In the genomic region with DNA sequence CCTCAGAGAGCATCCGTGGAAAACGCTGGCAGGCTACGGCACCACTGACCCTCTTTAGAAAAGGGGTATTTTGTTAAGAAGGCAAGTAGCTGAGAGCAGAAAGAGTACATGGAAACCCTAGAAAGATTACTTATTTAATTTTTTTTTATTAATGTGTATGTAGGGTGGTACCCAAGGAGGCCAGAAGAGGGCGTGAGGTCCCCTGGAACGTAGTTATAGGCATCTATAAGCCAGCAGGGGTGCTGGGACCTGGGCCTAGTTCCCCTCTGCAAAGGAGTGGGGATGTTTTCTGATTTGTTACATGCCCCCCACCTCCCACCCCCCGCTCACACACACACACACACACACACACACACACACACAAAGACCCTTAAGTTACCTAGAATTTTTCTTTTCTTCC, we compare ENCODE assay signal across 9 mouse cellular contexts.
A peak's percentile ranks its signal among the peaks of the same experiment; 100 is the strongest.
DNase-seq lines count a peak whose midpoint lies in the region; ATAC-seq and TF ChIP-seq lines count a peak whose summit lies in the region.
"Had no signal": no experiment of that assay in that cellular context is flagged by ENCODE, and none has a peak within 500 bp of the region (broad histone marks: within the 10 kb centered on the region; RNA-seq: fewer than 3 reads in every experiment).

No protein-coding gene starts in this region.

- H3K27me3 ChIP-seq in heart, embryonic 13.5 days (replicated peaks), result no peaks in the 10 kb centered on the region
- H3K27me3 ChIP-seq in midbrain, embryonic 12.5 days, result peaks cover 17% of the 10 kb centered on the region
- peaks cover 20% of the 10 kb centered on the region for H3K27me3 ChIP-seq in midbrain, embryonic 11.5 days (ENCODE audit: control insufficient read depth, insufficient read depth, low read length)
- no peaks in the 10 kb centered on the region for H3K27me3 ChIP-seq in small intestine, adult 2 months (ENCODE audit: control insufficient read depth, insufficient read depth, low read length)

- peak overlapping the region; percentile 82 for H3K4me2 ChIP-seq in heart, embryonic 13.5 days
- 0 out of 2 replicates have a peak overlapping the region, but pooled peaks have one; percentile 29 for H3K4me2 ChIP-seq in midbrain, embryonic 12.5 days (replicated peaks)
- H3K4me2 ChIP-seq in midbrain, embryonic 11.5 days, result no peak overlapping the region
- H3K4me2 ChIP-seq: liver, embryonic 15.5 days had no signal

- H3K27ac ChIP-seq in heart, embryonic 13.5 days (replicated peaks), result peak overlapping the region; percentile 22; the same call in 1 of the 2 replicates
- no peak overlapping the region for H3K27ac ChIP-seq in midbrain, embryonic 12.5 days (replicated peaks)
- no peak overlapping the region for H3K27ac ChIP-seq in midbrain, embryonic 11.5 days (ENCODE audit: low read depth, low read length)
- no peak overlapping the region for H3K27ac ChIP-seq in small intestine, adult 2 months (ENCODE audit: insufficient read depth, low read depth, low read length)
- H3K27ac ChIP-seq: liver, embryonic 15.5 days had no signal

- peaks cover 72% of the 10 kb centered on the region for H3K4me1 ChIP-seq in heart, embryonic 13.5 days
- peaks cover 47% of the 10 kb centered on the region for H3K4me1 ChIP-seq in midbrain, embryonic 12.5 days
- H3K4me1 ChIP-seq in midbrain, embryonic 11.5 days (ENCODE audit: control insufficient read depth, insufficient read depth, low read length), result peaks cover 30% of the 10 kb centered on the region
- H3K4me1 ChIP-seq in small intestine, adult 2 months (ENCODE audit: control insufficient read depth, insufficient read depth, insufficient read length, low read length), result peaks cover 3% of the 10 kb centered on the region; the same call in 1 of the 2 replicates

- H3K4me3 ChIP-seq in heart, embryonic 13.5 days, result peak overlapping the region; percentile 6; the same call in 1 of the 2 replicates
- no peak overlapping the region for H3K4me3 ChIP-seq in midbrain, embryonic 12.5 days
- H3K4me3 ChIP-seq in midbrain, embryonic 11.5 days (ENCODE audit: low read depth, low read length), result no peak overlapping the region
- no peak overlapping the region for H3K4me3 ChIP-seq in small intestine, adult 2 months (ENCODE audit: low read depth, low read length)
- H3K4me3 ChIP-seq: liver, embryonic 15.5 days had no signal

- H3K9ac ChIP-seq in heart, embryonic 13.5 days, result peak overlapping the region; percentile 70
- H3K9ac ChIP-seq in midbrain, embryonic 12.5 days (replicated peaks), result no peak overlapping the region
- H3K9ac ChIP-seq in midbrain, embryonic 11.5 days (ENCODE audit: low read length), result no peak overlapping the region
- H3K9ac ChIP-seq: liver, embryonic 15.5 days had no signal

- H3K9me3 ChIP-seq in heart, embryonic 13.5 days, result no peaks in the 10 kb centered on the region
- no peaks in the 10 kb centered on the region for H3K9me3 ChIP-seq in midbrain, embryonic 12.5 days
- H3K9me3 ChIP-seq in midbrain, embryonic 11.5 days (ENCODE audit: control insufficient read depth, low read length), result no peaks in the 10 kb centered on the region
- H3K9me3 ChIP-seq: liver, embryonic 15.5 days had no signal

- TF ChIP-seq POLR2A in small intestine, adult 2 months (IDR thresholded peaks at IDR 0.05; ENCODE audit: low read depth, low read length), result no peak

- H3K36me3 ChIP-seq in heart, embryonic 13.5 days, result peaks cover 6% of the 10 kb centered on the region
- no peaks in the 10 kb centered on the region for H3K36me3 ChIP-seq in midbrain, embryonic 12.5 days
- H3K36me3 ChIP-seq in midbrain, embryonic 11.5 days (ENCODE audit: control insufficient read depth, insufficient read depth, low read length), result no peaks in the 10 kb centered on the region
- H3K36me3 ChIP-seq in small intestine, adult 2 months (ENCODE audit: control insufficient read depth, insufficient read depth, low read length), result no peaks in the 10 kb centered on the region; the same call in 1 of the 2 replicates
- H3K36me3 ChIP-seq: liver, embryonic 15.5 days had no signal

- 71% methylated on average over 6 of the region's 6 CpGs for WGBS in heart, embryonic 13.5 days
- WGBS in midbrain, embryonic 12.5 days, result 91% methylated on average over 6 of the region's 6 CpGs
- WGBS in midbrain, embryonic 11.5 days, result 90% methylated on average over 6 of the region's 6 CpGs
- 98% methylated on average over 6 of the region's 6 CpGs for WGBS in small intestine, adult 2 months

- no peak for DNase-seq in heart, adult 9 months (ENCODE audit: low spot score in 2 of 2)
- DNase-seq in midbrain, embryonic 11.5 days (ENCODE audit: low spot score, missing footprints), result no peak
- DNase-seq in ZHBTc4 (ENCODE audit: low read depth, low spot score), result peak; percentile 37
- DNase-seq in urinary bladder, adult 2 months (ENCODE audit: low spot score), result no peak
- DNase-seq in thymus, postnatal 25 days, result no peak

- peak; percentile 15; the same call in 1 of the 2 replicates for TF ChIP-seq CTCF in small intestine, adult 2 months (IDR thresholded peaks at IDR 0.05; ENCODE audit: extremely low read depth, insufficient read length, insufficient replicate concordance, low read depth, low read length)

- no peak for ATAC-seq in heart, embryonic 13.5 days (ENCODE audit: extremely low read depth, insufficient number of reproducible peaks, low FRiP score, low TSS enrichment)
- ATAC-seq in midbrain, embryonic 12.5 days (ENCODE audit: low FRiP score, low read depth), result no peak
- no peak for ATAC-seq in midbrain, embryonic 11.5 days (ENCODE audit: low FRiP score)
